Mouse (Mus musculus): ENCODE measurements around the gene Ap1m1. TPM values are rescaled to one million over a fixed set of nuclear protein-coding genes. Genes with fewer than 3 reads are reported as not detected.

Gene Ap1m1
- polyA plus RNA-seq, 1 experiment: 115 TPM

DNA sequence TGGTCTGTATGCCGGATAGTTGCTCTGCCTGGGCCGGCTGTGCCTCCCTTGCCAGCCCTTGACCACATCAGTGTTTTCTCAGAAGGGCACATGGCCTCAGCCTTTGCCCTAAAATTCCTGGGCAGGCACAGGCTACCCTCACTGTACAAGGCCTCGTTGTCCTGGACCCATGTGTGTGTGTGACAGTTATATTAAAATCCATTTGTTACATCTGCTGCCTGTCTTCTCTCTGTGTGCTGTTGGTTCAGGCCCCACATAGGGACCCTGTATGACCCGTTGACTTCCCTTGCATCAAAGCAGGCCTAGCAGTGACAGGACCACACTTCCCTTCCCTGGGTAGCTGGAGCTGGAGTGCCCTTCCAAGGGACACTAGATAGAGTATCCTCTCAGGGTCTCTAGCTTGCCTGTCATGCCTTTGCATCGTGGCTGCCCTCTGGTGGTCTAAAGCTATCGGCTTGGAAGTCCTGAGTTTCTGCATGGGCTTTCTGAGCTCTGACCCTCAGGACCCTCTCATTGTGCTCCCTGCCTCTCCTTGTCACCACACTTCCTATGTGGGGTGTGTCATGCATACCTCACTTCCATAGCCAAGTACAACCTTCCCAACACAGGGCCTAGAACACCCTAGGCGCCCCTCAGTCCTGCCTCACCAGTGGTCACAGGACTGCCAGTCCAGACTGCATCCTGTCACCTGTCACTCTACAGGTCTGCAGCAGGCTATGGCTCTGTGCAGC, 17.5 kb downstream of the Ap1m1 start:
- no peak for DNase-seq (ENCODE audit: extremely low spot score in 1 of 2, low spot score in 1 of 2)

DNA sequence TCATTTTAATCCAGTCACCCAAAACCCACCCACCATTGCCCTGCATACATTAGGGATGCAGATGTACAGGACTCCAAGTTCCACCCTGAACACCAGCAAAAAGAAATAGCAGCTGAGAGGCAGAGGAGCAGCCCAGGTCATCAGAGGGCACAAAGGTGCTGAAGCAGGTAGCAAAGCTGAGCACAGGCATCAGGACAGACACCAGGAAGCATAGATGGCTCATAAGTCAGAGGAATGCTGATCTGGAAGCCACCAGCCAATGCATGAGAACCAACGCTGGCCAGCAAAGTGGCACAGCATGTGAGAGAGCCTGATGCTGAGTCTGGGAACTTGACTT, 18.1 kb downstream of the Ap1m1 start:
- DNase-seq (ENCODE audit: extremely low spot score in 1 of 2, low spot score in 1 of 2): no peak

DNA sequence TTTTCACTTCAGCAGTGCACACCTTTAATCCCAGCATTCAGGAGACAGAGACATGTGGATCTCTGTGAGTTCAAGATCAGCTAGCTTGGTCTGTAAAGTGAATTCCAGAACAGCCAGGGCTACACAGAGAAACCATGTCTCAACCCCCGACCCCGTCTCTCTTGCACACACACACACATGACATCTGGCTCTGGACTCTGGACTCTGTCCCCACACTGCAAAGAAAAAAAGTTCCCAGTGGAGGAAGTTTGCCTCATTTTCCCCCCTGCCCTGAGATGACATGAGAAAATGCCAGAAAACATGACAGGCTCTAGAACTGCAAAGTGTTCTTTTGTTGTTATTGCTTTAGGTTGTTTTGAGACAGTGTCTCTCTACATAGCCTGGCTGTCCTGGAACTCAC, 20.0 kb downstream of the Ap1m1 start:
- DNase-seq (ENCODE audit: extremely low spot score in 1 of 2, low spot score in 1 of 2): no peak

DNA sequence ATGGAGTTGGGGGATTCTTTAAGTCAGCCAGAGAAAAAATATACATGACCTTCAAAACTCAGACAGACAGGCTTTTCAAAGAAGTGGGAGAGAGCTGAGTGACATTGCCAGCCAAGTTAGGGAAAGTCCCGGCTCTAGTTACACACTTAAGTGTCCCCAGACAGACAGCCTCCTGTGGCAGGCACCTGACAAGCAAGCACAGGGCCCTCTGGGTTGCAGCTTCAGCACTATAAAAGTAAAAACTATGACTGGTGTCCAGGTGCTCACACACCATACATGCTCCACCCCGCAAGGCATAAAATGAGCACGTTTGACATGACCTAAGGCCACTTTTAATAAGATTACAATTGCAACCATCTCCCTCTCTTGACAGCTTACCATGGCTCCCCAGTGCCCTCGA, 20.8 kb downstream of the Ap1m1 start:
- DNase-seq (ENCODE audit: extremely low spot score in 1 of 2, low spot score in 1 of 2): no peak

DNA sequence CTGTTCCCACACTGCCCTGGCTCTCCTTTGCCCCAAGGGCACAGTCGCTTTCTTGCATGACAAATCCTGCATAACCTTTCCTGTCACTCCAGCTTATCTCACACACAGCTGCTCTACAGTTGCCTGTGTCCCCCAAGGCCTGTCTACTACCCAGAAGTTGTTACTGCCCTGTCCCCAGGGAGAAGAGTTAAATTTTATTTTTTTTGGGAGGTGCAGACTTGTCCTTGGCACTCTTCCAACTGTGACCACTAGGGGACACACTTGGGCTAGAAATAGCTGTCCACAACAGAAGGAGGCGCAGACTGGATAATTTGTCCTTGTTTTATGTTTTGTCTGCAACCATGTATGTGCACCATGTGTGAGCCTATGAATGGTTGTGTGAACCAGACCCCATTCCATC, 21.2 kb downstream of the Ap1m1 start:
- DNase-seq (ENCODE audit: extremely low spot score in 1 of 2, low spot score in 1 of 2): peak in 1 of 2 experiments; percentile 60

DNA sequence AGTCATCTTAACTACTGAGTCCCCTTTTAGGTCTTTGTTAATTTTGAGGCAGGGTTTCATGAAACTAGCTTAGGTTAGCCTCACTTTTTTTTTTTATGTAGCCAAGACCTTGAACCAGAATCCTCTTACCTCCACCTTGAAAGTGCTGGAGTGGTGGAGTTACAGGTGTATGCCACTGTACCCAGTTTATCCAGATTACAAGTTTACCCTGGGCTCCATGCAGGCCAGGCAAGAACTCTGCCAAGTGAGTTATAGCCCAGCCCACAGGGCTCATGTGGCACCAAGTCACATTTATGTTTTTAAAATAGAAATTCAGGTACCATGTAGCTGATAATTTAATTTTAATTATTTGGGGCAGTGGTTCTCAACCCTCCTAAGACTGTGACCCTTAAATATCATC, 21.6 kb downstream of the Ap1m1 start:
- no peak for DNase-seq (ENCODE audit: extremely low spot score in 1 of 2, low spot score in 1 of 2)

DNA sequence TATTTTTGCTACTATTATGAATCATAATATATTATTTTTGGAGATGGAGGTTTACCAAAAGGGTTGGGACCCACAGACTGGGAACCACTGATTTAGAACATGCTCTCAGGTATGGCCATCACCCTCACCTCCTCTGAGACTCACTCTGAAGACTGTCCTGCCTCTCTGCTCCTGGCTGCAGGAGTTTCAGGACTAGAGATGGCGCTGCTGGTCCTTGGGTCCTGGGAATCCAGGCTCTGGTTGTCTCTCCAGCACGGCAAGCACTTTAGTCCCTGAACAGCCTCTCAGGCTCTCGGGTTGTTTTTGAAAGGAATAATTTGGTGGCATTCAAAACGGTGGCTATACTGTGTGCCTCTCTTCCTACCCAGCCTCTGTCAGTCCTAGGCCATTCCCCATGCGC, 22.1 kb downstream of the Ap1m1 start:
- no peak for DNase-seq (ENCODE audit: extremely low spot score in 1 of 2, low spot score in 1 of 2)

DNA sequence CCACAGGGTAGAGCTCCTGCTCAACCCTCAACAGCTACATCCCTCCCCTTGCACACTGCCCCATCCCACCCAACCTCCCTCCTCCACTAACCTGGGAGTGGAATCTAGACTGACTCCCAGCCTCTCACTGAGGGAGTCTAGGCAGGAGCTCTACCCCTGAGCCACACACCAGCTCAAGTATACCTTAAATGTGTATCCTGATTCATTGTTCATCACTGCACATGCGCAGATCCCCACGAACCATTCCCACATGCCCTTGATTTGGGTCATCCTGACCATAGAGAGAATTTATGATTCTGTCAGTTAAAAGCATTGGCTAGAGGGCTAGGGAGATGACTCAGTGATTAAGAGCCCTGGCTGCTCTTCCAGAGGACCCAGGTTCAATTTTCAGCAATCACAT, 22.9 kb downstream of the Ap1m1 start:
- no peak for DNase-seq (ENCODE audit: extremely low spot score in 1 of 2, low spot score in 1 of 2)

DNA sequence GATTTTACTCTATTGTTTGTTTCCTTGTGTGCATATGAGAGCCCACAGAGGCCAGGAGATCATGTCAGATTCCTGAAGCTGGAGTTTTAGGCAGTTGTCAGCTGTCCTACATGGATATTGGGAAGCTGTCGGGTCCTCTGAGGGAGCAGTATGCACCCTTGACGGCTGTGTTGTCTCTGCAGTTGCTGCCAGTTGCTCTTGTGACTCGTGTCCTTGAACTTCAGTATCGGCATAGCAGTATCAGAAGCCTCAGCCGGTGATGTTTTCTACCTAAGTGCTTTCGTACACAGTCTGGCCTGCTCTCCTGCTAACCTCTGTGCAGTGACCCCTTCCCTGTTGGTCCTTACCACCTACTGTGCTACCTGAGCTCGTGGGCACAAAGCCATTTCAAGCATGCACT, 23.6 kb downstream of the Ap1m1 start:
- DNase-seq (ENCODE audit: extremely low spot score in 1 of 2, low spot score in 1 of 2): no peak

DNA sequence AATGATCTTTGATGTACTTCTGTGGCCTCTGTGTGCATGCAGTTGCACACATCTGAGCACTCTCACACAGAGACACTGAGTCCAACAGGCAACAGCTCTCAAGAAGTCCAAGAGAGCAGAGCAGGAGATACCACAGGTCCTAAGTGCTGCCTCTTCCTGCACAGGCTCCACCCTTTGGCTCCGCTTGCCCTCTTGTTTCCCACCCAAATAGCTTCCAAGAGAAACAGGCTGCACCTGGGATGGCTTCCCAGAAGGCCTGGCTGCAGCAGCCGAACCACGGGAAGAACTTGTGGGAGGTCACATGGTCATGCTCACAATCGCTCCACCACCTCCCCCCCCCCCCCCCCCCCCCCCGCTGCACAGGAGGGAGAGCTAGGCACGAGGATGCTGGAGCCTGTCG, 25.5 kb downstream of the Ap1m1 start:
- no peak for DNase-seq (ENCODE audit: extremely low spot score in 1 of 2, low spot score in 1 of 2)

DNA sequence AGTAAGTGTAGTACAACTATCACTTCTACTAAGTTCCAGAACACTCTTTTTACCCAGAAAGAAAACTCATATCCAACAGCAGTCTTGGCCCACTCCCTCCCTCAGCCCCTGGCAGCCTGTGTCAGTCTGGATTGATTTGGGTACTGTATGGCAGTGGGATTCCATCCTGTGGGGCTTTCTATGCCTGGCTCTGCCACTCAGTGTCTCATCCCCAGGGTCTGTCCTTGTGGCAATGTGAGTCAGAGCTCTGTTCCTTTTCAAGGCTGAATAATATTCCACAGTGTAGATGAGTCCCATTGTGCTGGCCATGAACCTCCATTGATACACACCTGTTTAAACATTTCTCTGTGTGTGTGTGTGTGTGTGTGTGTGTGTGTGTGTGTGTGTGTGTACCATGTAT, 26.9 kb downstream of the Ap1m1 start:
- no peak for DNase-seq (ENCODE audit: extremely low spot score in 1 of 2, low spot score in 1 of 2)

DNA sequence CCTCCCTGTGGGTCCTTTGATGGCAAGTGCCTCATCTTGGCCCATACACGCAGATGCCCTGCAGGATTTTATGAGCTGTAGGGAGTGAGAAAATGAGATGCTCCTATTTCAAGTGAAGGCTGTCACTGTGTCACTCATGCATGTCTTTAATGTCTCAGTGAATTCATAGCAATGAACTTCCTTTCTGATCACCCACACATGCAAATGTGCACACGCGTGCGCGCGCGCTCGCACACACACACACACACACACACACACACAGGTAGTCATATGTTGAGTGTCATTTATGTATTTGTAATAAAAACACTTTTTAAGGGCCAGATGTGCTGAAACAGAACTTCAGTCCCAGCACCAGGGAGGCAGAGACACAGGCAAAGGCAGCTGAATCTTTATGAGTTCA, 27.3 kb downstream of the Ap1m1 start:
- DNase-seq (ENCODE audit: extremely low spot score in 1 of 2, low spot score in 1 of 2): no peak

DNA sequence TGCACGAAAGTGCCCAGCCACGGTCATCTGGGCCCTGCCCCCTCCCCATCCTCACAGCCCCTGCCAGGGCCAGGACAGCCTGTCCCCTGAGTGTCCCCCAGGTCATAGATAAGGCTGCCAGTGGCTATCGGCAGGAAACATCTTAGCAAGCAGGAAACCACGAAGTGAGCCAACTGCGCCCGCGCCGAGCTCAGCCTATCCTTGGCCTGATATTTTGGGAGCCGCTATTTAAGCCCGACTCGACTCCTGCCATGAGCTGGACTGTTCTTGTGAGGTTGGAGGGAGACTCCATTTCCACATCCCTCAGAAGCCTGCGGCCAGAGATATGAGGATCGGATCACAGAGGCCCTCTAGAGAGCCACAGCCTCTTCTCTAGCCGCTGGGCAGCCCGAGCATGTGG, 28.5 kb downstream of the Ap1m1 start:
- DNase-seq (ENCODE audit: extremely low spot score in 1 of 2, low spot score in 1 of 2): peak in 1 of 2 experiments; percentile 8

DNA sequence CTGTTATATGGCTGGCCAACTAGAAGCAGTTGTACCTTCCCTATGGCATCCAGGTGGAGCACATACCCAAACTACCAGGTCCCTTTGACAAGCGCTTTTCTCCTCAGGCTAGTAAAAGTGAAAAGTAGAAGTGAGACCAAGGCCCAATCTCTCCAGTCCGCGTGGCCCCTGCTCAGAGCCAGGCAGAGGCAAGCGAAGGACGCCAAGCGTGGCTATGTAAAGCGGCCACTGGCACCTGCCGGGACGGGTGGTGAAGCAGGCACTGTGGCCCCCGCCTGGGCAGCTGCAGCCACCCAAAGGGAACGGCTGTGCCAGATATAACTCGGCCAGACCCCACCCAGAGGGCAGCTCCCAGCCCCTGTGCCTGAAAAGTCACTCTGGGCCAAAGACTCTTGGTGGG, 30.8 kb downstream of the Ap1m1 start:
- no peak for DNase-seq (ENCODE audit: extremely low spot score in 1 of 2, low spot score in 1 of 2)

DNA sequence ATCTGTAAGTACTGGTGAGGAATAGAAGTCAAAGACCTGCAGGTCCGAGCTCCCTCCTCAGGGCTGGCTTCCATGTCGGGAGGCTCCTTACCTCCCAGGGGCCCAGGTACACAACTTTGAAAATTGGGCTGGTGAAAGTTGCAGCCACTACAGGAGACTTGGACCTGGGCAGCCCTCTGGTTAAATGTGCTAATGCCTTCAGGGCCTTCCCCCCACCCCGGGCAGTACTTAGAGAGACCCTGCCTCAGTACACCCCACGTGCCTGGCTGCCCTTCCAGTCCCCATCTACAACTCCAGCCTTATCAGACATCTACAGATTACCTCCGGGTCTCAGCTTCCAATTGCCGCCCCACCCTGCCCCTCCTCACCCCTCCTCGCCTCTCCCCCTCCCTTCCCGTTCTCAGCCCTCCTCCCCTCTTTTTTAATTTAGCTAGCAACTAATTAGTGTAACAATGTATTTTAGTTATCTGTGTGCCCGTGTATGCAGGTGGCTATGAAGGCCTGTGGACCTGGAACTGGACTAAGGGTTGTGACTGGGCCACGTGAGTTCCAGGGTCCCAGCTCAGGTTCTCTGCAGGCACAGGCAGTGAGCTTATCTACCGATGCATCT, 31.3 kb downstream of the Ap1m1 start:
- DNase-seq (ENCODE audit: extremely low spot score in 1 of 2, low spot score in 1 of 2): no peak

DNA sequence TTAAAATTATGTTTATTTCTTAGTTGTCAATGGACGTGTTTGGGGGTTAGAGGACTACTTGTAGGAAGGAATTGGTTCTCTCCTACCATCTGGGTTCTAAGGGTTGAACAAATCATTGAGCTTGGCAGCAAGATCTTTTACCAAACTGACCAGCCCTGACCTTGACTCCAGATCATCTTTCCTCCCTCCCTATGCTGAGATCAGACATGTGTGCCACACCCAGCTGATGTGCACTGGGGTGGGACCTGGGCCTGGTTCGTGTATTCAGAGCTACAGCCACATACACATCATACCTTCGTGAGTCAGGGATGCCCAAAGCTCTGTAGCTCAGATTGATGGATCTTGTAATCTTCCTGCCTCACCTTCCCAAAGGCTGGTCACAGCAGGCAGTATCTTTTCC, 31.9 kb downstream of the Ap1m1 start:
- DNase-seq (ENCODE audit: extremely low spot score in 1 of 2, low spot score in 1 of 2): no peak

DNA sequence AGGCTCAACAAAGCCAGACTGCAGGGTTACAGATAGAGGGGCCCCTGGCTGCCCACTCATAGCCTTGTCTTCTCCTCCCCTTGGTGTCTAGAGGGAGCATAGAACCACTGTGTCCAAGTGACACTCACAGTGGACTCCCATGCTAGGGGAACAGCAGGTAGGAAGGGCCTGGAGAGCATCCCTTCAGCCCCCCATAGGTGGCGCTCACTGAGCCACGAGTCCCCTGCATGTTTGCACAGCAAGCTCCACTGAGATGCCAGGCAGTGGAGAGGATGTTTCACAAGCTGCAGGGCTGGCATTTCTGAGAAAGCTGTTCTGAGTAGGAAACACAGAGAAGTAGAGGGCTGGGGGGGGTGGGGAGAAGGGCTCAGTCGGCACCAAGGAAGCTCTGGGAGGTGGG, 32.5 kb downstream of the Ap1m1 start:
- peak; percentile 20 to 62 for DNase-seq (ENCODE audit: extremely low spot score in 1 of 2, low spot score in 1 of 2)

DNA sequence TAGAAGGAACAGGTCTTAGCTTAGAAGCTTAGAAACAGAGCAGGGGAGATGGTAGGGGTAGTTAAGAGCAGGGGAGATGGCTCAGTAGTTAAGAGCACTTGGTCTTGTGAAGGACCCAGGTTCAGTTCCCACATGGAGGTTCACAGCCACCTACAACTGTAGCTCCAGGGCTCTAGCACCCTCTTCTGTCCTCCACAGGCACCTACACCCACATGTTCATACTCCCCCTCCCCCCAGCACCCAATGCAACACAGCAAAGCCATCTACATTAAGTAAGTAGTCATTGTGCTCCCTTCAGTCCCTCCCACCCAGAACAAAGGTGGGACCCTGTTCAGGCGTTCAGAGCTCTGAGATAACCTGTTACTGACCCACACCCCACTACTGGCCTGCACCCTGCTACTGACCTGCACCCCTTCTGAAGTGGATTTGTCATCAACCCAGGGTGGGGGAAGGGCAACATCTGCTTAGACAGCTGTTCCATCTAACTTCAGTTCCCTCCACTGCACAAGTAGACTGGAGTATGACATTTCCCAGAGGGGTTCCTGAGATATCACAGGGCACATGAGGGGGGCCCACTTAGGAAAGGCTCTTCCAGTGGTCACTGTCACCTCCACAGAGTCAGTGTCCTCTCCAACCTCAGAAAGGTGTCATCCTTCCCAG, 33.4 kb downstream of the Ap1m1 start:
- DNase-seq (ENCODE audit: extremely low spot score in 1 of 2, low spot score in 1 of 2): no peak

DNA sequence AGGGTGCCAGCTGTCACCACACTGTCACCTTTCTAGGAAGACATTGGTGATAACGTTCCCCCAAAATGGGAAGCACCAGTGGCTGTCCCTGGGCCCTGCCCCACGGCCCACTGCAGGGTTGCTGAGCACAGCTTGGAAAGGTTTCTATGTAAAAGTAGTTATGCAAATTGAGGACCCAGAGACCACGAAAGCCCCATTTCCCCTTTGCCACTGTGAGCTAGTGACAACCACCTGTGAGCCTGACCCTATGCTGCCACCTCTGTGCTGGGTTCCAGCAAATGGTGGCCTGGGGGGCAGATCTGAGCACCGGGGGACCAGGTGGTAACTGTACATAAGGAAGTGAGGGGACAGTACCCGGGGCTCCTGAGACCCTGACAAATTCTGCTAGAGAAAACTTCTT, 34.0 kb downstream of the Ap1m1 start:
- DNase-seq (ENCODE audit: extremely low spot score in 1 of 2, low spot score in 1 of 2): no peak

DNA sequence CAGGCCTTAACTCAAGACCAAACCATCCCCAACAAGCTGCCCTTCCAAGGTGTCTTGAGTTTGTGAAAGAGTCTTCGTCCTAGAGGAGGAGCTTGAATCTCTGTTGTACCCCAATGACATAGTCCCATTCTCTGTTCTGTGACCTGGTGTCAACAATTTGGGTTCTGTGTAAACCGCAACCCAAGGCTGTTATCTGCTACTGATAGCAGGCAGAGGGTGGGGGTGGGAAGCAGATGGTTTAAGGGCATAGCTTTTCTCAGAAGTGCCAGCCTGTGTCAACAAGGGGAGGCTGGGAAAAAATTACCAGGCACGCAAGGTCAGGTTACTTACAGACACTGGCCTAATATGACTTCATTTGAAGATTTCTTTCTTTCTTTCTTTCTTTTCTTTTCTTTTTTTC, 37.4 kb downstream of the Ap1m1 start:
- DNase-seq (ENCODE audit: extremely low spot score in 1 of 2, low spot score in 1 of 2): no peak

DNA sequence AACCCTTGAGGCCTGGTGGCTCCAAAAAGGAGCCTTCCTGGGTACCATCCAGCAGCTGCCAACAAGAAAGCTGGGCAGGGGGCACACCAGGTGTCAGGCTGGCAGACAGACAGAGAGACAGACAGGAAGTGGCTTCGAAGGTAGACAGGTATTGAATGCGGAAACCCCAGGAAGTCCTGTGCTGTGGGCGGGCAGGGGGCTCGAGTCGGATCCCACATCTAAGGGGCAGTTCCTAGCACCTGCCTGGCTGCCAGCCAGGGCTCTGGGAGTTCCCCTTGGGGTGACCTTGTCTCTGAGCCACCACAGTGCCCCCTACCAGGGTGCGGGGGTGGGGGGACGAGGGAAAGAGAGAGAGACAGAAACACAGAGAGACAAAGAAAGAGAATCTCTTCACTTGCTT, 39.3 kb downstream of the Ap1m1 start:
- no peak for DNase-seq (ENCODE audit: extremely low spot score in 1 of 2, low spot score in 1 of 2)

DNA sequence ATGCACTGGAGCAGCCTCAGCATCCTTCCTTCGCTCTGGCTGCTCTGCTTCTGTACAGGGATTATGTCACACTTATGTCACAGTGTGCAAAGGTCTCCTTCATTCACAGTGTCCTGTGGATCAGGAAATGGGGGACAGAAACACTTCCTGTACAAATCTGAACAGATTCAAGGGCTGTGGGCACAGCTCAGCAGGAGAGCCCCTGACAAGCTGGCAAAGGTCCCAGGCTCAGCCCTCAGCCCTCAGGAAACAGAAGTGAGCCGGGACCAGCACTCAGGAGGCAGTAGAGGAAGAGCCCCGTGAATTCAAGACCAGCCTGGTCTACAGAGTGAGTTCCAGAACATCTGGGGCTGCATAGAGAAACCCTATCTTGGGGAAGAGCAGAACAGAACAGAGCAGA, 41.8 kb downstream of the Ap1m1 start:
- no peak for DNase-seq (ENCODE audit: extremely low spot score in 1 of 2, low spot score in 1 of 2)

All from frontal cortex, adult 2 months (tissue).